9 mouse cellular contexts compared by ENCODE assay signal in genomic region chr5:50048960-50049359, GRCm38 (mm10). TPM values are rescaled to one million over a fixed set of nuclear protein-coding genes. Genes with fewer than 3 reads are reported as not detected.
DNase-seq lines count a peak whose midpoint lies in the region; ATAC-seq lines count a peak whose summit lies in the region.
"Had no signal": no experiment of that assay in that cellular context is flagged by ENCODE, and none has a peak within 500 bp of the region (broad histone marks: within the 10 kb centered on the region; RNA-seq: fewer than 3 reads in every experiment).

No protein-coding gene starts in this region.

- no peaks in the 10 kb centered on the region for H3K9me3 ChIP-seq in hindbrain, embryonic 12.5 days (replicated peaks)
- no peaks in the 10 kb centered on the region for H3K9me3 ChIP-seq in kidney, embryonic 14.5 days (ENCODE audit: control insufficient read depth, low read length)
- H3K9me3 ChIP-seq: midbrain, embryonic 12.5 days had no signal

- H3K4me2 ChIP-seq in hindbrain, embryonic 12.5 days (replicated peaks), result no peak overlapping the region
- H3K4me2 ChIP-seq in kidney, embryonic 14.5 days (replicated peaks; ENCODE audit: low read depth, low read length), result no peak overlapping the region
- H3K4me2 ChIP-seq: midbrain, embryonic 12.5 days had no signal

- peaks cover 31% of the 10 kb centered on the region for H3K4me1 ChIP-seq in hindbrain, embryonic 12.5 days
- H3K4me1 ChIP-seq in kidney, embryonic 14.5 days (ENCODE audit: control insufficient read depth, insufficient read depth, low read length), result peaks cover 14% of the 10 kb centered on the region

- no peaks in the 10 kb centered on the region for H3K36me3 ChIP-seq in hindbrain, embryonic 12.5 days
- H3K36me3 ChIP-seq in kidney, embryonic 14.5 days (ENCODE audit: control insufficient read depth, insufficient read depth, low read length), result no peaks in the 10 kb centered on the region; the same call in 1 of the 2 replicates
- H3K36me3 ChIP-seq: midbrain, embryonic 12.5 days had no signal

- no peaks in the 10 kb centered on the region for H3K27me3 ChIP-seq in hindbrain, embryonic 12.5 days
- no peaks in the 10 kb centered on the region for H3K27me3 ChIP-seq in kidney, embryonic 14.5 days (ENCODE audit: control insufficient read depth, insufficient read depth, low read length)
- H3K27me3 ChIP-seq: midbrain, embryonic 12.5 days had no signal

- ATAC-seq in hindbrain, embryonic 12.5 days (ENCODE audit: low FRiP score), result no peak
- no peak for ATAC-seq in kidney, embryonic 14.5 days (ENCODE audit: low FRiP score, low TSS enrichment)

- peak; percentile 59 for DNase-seq in urinary bladder, postnatal 14 days (ENCODE audit: low spot score)
- no peak for DNase-seq in urinary bladder, adult 2 months (ENCODE audit: low spot score)
- peak; percentile 51 for DNase-seq in heart, adult 8-10 months (ENCODE audit: low spot score)
- peak; percentile 57 to 67 for DNase-seq in lung, adult 18-20 months
- peak; percentile 69 for DNase-seq in testis, postnatal 14 days (ENCODE audit: low spot score)
- DNase-seq in layer of hippocampus, adult 11-12 months (ENCODE audit: low spot score), result no peak

- WGBS in hindbrain, embryonic 12.5 days, result 85% methylated on average over 7 of the region's 7 CpGs
- 68% methylated on average over 7 of the region's 7 CpGs for WGBS in kidney, embryonic 14.5 days

- H3K27ac ChIP-seq in hindbrain, embryonic 12.5 days, result no peak overlapping the region
- H3K27ac ChIP-seq in kidney, embryonic 14.5 days (ENCODE audit: low read depth, low read length), result no peak overlapping the region

- H3K9ac ChIP-seq in hindbrain, embryonic 12.5 days, result no peak overlapping the region
- H3K9ac ChIP-seq in kidney, embryonic 14.5 days (ENCODE audit: low read depth, low read length), result no peak overlapping the region
- H3K9ac ChIP-seq: midbrain, embryonic 12.5 days had no signal

- no peak overlapping the region for H3K4me3 ChIP-seq in hindbrain, embryonic 12.5 days
- H3K4me3 ChIP-seq in kidney, embryonic 14.5 days (ENCODE audit: low read length), result no peak overlapping the region
- H3K4me3 ChIP-seq: midbrain, embryonic 12.5 days had no signal

RNA-seq across cellular contexts. Expression of gene Adgra3, which starts 9.8 kb away (rescaled TPM):
- polyA plus RNA-seq in urinary bladder, adult 2 months (2012; rRNA removed), result 13.0 and 14.8 TPM in 2 replicates
- total RNA-seq in heart, adult 8-10 months (2022), result 10 to 100 TPM; 14.9 to 23.5 (median 18.4) TPM
- 44.6 and 46.8 TPM in 2 replicates for polyA plus RNA-seq in hindbrain, embryonic 12.5 days (2016; fragmentation: Nextera tagmentation; extraction: Ambion mirVana)
- 30.6 and 64.5 TPM in 2 replicates for polyA plus RNA-seq in kidney, embryonic 14.5 days (2014; fragmentation: Nextera tagmentation; extraction: Ambion mirVana)

Comparison
In these comparisons a context has a peak if more than half of its experiments do, and no peak if none do; other contexts are left out.
1. DNase-seq: peak in urinary bladder, postnatal 14 days (single experiment), heart, adult 8-10 months (single experiment), lung, adult 18-20 months (2 of 2) and testis, postnatal 14 days (single experiment); none in urinary bladder, adult 2 months (single experiment) and layer of hippocampus, adult 11-12 months (single experiment).